Mouse (Mus musculus) heart, embryonic 14.5 days (tissue): Measurements from ENCODE around the gene Zfyve26. TPM values are rescaled to one million over a fixed set of nuclear protein-coding genes. Genes with fewer than 3 reads are reported as not detected.
"Not testable (repeated sequence)": the region's sequence is repeated elsewhere in the genome, so short reads cannot be mapped to it uniquely, and the experiment has no call there.

Source experiments
- ATAC-seq: fragments of 200-750 bp; cut with Nextera tagmentation; 2 replicates; pipeline ENCODE4 v1.8.0; 2017; ENCODE audit warnings: low read depth, moderate TSS enrichment; ENCODE audit not compliant: insufficient number of reproducible peaks, insufficient read depth, low FRiP score
- H3K27ac ChIP-seq, 2 experiments: fragments of 200-500 bp in 1 of 2; fragments of 300-500 bp in 1 of 2; sonication (generic) in 1 of 2; replicated peaks in 1 of 2; 2 replicates each; pipeline ENCODE4 v1.5.1; 2012 to 2014; ENCODE audit warnings: low read depth in 2 of 2, low read length in 2 of 2, control low read depth in 1 of 2, mild to moderate bottlenecking in 1 of 2, mixed read lengths in 1 of 2; ENCODE audit not compliant: control insufficient read depth in 1 of 2, insufficient read depth in 1 of 2
- H3K27me3 ChIP-seq: fragments of 300-500 bp; sonication (generic); 2 replicates; pipeline ENCODE4 v1.6.1; 2014; ENCODE audit warnings: mild to moderate bottlenecking, low read length, control low read depth; ENCODE audit not compliant: control insufficient read depth, insufficient read depth
- H3K36me3 ChIP-seq: fragments of 300-500 bp; sonication (generic); 2 replicates; pipeline ENCODE4 v1.6.1; 2014; ENCODE audit warnings: mild to moderate bottlenecking, control low read depth, low read length, mixed read lengths; ENCODE audit not compliant: control insufficient read depth, insufficient read depth
- H3K4me1 ChIP-seq, 2 experiments: fragments of 200-500 bp in 1 of 2; fragments of 300-500 bp in 1 of 2; sonication (generic) in 1 of 2; 2 replicates each; pipeline ENCODE4 v1.6.1; 2012 to 2014; ENCODE audit warnings: low read length in 2 of 2, control low read depth in 1 of 2, mixed read lengths in 1 of 2; ENCODE audit not compliant: control insufficient read depth in 2 of 2, insufficient read depth in 2 of 2
- H3K4me2 ChIP-seq: fragments of 300-500 bp; sonication (generic); 2 replicates; pipeline ENCODE4 v1.6.1; 2014; ENCODE audit warnings: mild to moderate bottlenecking, low read length
- H3K4me3 ChIP-seq, 2 experiments: fragments of 200-500 bp in 1 of 2; fragments of 300-500 bp in 1 of 2; sonication (generic) in 1 of 2; 2 replicates each; pipeline ENCODE4 v1.5.1; 2012 to 2014; ENCODE audit warnings: low read length in 2 of 2, mild to moderate bottlenecking in 2 of 2, control low read depth in 1 of 2, low read depth in 1 of 2, moderate library complexity in 1 of 2; ENCODE audit not compliant: control insufficient read depth in 1 of 2, insufficient read depth in 1 of 2
- H3K9ac ChIP-seq: fragments of 300-500 bp; sonication (generic); 2 replicates; pipeline ENCODE4 v1.6.1; 2014; ENCODE audit warnings: mild to moderate bottlenecking, low read length
- H3K9me3 ChIP-seq: fragments of 300-500 bp; sonication (generic); 2 replicates; pipeline ENCODE4 v1.6.1; 2016; ENCODE audit warnings: low read length, control low read depth; ENCODE audit not compliant: control insufficient read depth
- WGBS: fragments of 180-500 bp; shearing (Covaris S2); extraction: QIAGEN DNeasy Blood & Tissue Kit; methylation state at CpG from one replicate; pipeline ENCODE4 v1.1.7; 2014; 5-methylcytosine and 5-hydroxymethylcytosine counted together
- polyA plus RNA-seq: library from polyadenylated mRNA; unstranded; fragments of >200 nt; fragmentation: Nextera tagmentation; extraction: Ambion mirVana; gene quantifications from 2 replicates; pipeline ENCODE4 v1.2.1, GENCODE M21; 2014

Gene Zfyve26
- polyA plus RNA-seq, 1 experiment from 2014 or later = 11.1 TPM

DNA sequence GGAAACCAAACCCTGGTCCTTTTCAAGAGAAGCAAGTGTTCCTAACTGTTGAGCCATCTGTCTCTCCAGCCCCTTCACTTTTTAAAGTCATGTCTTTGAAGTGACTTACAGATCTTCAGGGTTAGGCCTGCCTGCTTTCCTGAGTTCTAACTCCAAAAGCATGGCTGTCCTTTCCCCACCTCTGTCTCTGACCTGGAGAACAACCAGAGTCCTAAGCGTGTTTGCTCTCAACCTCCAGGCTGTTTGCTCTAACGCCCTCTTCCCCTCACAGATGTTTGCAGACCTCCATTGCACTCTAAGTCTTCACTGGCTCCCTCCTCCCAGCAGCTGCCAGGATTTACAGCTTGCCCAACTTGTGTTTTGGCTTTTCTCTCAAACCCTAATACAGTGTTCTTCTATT, 30.6 kb upstream of the Zfyve26 start:
- H3K4me3 ChIP-seq = no peak overlapping the region
- no peak overlapping the region for H3K9ac ChIP-seq
- no peaks in the 10 kb centered on the region for H3K36me3 ChIP-seq
- no peaks in the 10 kb centered on the region for H3K9me3 ChIP-seq
- H3K27ac ChIP-seq = no peak overlapping the region
- WGBS = 68% methylated on average over 2 of the region's 2 CpGs
- H3K4me1 ChIP-seq = no peaks in the 10 kb centered on the region
- ATAC-seq = no peak
- H3K27me3 ChIP-seq = no peaks in the 10 kb centered on the region
- no peak overlapping the region for H3K4me2 ChIP-seq

DNA sequence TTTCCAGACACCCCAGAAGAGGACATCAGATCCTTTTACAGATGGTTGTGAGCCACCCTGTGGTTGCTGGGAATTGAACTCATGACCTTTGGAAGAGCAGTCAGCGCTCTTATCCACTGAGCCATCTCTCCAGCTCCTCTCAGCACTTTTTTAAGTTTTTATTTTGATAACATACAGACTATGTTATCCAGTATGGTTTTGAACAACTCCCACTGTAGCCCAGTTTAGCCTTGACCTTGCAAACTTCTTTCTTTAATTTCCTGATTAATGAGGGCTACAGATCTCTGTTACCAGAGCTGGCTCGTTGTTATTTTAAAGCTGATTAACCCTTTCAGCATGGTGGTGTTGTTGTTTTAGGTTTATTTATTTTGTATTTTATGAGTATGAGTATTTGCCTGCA, 30.1 kb upstream of the Zfyve26 start:
- WGBS = 61% methylated on average over 2 of the region's 2 CpGs
- Histone ChIP-seq H3K4me2 (no peak overlapping the region), H3K9me3 (no peaks in the 10 kb centered on the region), H3K27ac (no peak overlapping the region), H3K4me1 (no peaks in the 10 kb centered on the region), H3K9ac (no peak overlapping the region), H3K4me3 (no peak overlapping the region), H3K36me3 (no peaks in the 10 kb centered on the region), H3K27me3 (no peaks in the 10 kb centered on the region)
- no peak for ATAC-seq

DNA sequence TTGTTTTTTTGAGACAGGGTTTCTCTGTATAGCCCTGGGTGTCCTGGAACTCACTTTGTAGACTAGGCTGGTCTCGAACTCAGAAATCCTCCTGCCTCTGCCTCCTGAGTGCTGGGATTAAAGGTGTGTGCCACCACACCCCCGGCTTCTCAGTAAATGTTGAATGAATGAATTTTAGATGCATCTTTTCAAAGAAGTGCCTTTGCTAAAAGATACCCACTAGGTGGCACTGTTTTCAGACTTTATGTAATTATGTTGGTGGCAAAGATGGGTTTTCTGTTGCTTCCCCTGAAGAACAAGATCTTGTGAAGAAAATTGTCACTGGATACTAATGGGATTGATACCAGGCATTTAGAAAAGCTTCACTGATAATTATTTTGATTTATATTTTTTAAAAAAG, 26.4 kb upstream of the Zfyve26 start:
- not testable (repeated sequence) for H3K4me1 ChIP-seq, H3K27me3 ChIP-seq, H3K27ac ChIP-seq, H3K36me3 ChIP-seq, H3K4me2 ChIP-seq, ATAC-seq, H3K9ac ChIP-seq, H3K9me3 ChIP-seq, H3K4me3 ChIP-seq
- 66% methylated on average over 2 of the region's 2 CpGs for WGBS

DNA sequence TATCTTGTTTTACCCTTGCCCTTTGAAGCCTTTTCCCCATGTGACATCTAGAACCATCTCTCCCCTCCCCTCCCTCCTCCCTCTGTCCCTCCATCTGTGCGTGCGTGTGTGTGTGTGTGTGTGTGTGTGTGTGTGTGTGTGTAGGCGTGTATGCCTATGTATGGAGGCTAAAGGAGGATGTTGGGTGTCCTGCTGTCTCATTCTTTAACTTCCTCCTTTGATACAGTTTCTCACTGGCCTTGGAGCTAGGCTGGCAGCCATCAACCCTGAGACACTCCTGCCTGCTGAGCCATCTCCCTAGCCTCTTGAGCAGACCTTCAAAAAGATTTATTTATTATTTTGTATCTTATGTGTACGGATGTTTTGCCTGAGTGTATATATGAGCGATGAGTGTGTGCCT, 24.8 kb upstream of the Zfyve26 start:
- H3K27me3 ChIP-seq = no peaks in the 10 kb centered on the region
- H3K4me3 ChIP-seq = no peak overlapping the region
- no peak overlapping the region for H3K9ac ChIP-seq
- WGBS = 85% methylated on average over 5 of the region's 5 CpGs
- ATAC-seq = no peak
- H3K9me3 ChIP-seq = no peaks in the 10 kb centered on the region
- H3K27ac ChIP-seq = no peak overlapping the region
- H3K4me1 ChIP-seq = no peaks in the 10 kb centered on the region
- H3K4me2 ChIP-seq = no peak overlapping the region
- H3K36me3 ChIP-seq = no peaks in the 10 kb centered on the region

DNA sequence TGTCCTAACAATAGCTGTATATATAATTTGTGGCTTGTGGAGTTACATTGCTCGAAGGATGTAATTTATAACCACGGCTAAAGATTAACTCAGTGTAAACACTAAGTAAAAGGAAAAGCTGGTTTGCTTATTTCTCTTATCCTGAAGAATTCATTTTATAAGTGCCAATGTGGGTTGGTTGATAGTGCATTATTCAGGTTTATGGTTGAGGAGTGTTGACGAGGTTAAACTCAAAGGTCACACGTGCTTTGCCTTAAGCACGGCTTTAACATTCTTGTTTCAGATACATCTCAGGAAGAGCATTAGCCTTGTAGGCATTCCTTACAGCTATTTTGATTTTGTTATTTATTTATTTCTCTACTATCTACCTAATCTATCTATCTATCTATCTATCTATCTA, 21.2 kb upstream of the Zfyve26 start:
- ATAC-seq = no peak
- 89% methylated on average over 5 of the region's 5 CpGs for WGBS

DNA sequence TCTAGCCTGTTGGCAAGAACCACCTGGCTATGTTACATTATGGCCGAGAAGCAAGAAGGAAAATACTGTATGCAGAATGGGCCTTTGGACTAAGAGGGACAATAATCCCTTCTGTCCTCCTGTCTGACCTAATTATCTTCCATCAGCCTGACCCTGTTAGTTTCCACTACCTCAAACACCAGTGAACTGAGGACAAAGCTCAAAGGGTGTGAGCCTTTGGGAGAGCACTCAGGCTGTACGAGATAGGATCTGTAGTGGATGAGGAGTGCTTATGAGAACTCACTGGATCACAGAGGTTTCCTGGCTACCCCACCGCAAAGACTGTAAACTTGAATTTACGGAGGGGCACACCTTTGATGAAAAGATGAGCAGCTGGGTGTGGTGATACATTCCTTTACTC, 17.6 kb upstream of the Zfyve26 start:
- no peak overlapping the region for H3K27ac ChIP-seq
- H3K27me3 ChIP-seq = no peaks in the 10 kb centered on the region
- H3K9ac ChIP-seq = no peak overlapping the region
- ATAC-seq = no peak
- H3K9me3 ChIP-seq = no peaks in the 10 kb centered on the region
- H3K4me3 ChIP-seq = no peak overlapping the region
- 0 out of 2 replicates have a peak, but pooled peaks cover 6% of the 10 kb centered on the region for H3K36me3 ChIP-seq
- 85% methylated on average over 4 of the region's 4 CpGs for WGBS
- no peaks in the 10 kb centered on the region for H3K4me1 ChIP-seq
- H3K4me2 ChIP-seq = no peak overlapping the region

More for the DNA sequence above, 21.2 kb upstream of the Zfyve26 start:
- no peaks in the 10 kb centered on the region for H3K27me3 ChIP-seq
- no peaks in the 10 kb centered on the region for H3K4me1 ChIP-seq
- H3K27ac ChIP-seq = no peak overlapping the region
- H3K9ac ChIP-seq = no peak overlapping the region
- no peak overlapping the region for H3K4me3 ChIP-seq
- H3K9me3 ChIP-seq = no peaks in the 10 kb centered on the region
- H3K36me3 ChIP-seq = 0 out of 2 replicates have a peak, but pooled peaks cover 6% of the 10 kb centered on the region
- H3K4me2 ChIP-seq = no peak overlapping the region

DNA sequence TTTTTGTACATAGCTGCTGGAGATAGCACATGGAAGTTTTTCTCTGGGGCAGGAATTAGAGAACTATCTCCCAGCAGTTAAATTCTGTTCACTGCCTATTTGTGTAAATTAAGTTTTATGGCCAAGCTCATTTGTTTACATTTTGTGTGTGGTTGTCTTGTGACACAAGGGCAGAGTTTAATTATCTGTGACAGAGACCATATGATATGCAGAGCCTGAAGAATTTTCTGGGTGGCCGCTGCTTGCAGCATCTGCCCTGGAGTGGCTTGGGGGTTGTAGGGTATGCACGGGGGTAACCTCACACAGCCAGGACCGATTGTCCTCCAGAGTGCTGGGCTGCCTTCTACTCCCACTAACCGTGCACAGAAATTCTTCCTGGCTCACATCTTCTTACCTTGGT, 9.9 kb upstream of the Zfyve26 start:
- ATAC-seq = no peak
- H3K4me1 ChIP-seq = no peaks in the 10 kb centered on the region
- 0 out of 2 replicates have a peak, but pooled peaks cover 2% of the 10 kb centered on the region for H3K36me3 ChIP-seq
- no peak overlapping the region for H3K4me2 ChIP-seq
- WGBS = 80% methylated on average over 4 of the region's 4 CpGs
- H3K27me3 ChIP-seq = no peaks in the 10 kb centered on the region
- H3K9ac ChIP-seq = no peak overlapping the region
- no peaks in the 10 kb centered on the region for H3K9me3 ChIP-seq
- H3K4me3 ChIP-seq = no peak overlapping the region
- no peak overlapping the region for H3K27ac ChIP-seq

DNA sequence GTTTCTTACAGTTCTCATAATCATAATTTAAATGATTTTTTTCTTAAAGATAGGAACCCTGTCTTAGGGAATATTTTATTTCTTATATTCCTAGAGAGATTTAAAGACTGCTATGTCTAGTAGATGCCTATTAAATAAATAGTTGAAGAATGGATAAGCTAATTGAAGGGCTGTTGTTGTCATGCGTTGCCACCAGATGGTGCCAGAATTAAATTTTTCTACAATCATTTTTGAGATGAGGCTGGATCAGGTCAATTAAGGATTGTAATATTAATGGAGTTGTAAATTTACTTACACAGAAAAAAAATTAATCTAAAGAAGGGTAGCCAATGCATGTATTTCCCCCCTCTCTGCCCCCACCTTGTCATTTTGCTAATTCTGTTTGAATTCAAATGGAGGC, 9.0 kb upstream of the Zfyve26 start:
- Histone ChIP-seq H3K4me1 (no peaks in the 10 kb centered on the region), H3K4me3 (no peak overlapping the region), H3K36me3 (0 out of 2 replicates have a peak, but pooled peaks cover 2% of the 10 kb centered on the region), H3K27ac (no peak overlapping the region), H3K4me2 (no peak overlapping the region), H3K9me3 (no peaks in the 10 kb centered on the region), H3K9ac (no peak overlapping the region), H3K27me3 (no peaks in the 10 kb centered on the region)
- 58% methylated on average over 1 of the region's 1 CpGs for WGBS
- no peak for ATAC-seq
